Mouse (Mus musculus): ENCODE results near the gene Stk10. TPM values are rescaled to one million over a fixed set of nuclear protein-coding genes. Genes with fewer than 3 reads are reported as not detected.

The Stk10 gene
- polyA plus RNA-seq, 1 experiment from 2014 or later = 3.0 TPM

GRCm38 (mm10) chr11:32587191-32588089 is 54.3 kb downstream of the Stk10 start:
- Histone ChIP-seq H3K36me3 (replicated peaks) (no peaks in the 10 kb centered on the region), H3K27me3 (replicated peaks; ENCODE audit: low read depth, poor library complexity, severe bottlenecking) (no peaks in the 10 kb centered on the region), H3K4me3 (no peak overlapping the region), H3K9me3 (no peaks in the 10 kb centered on the region), H3K27ac (replicated peaks) (peak overlapping the region; percentile 60), H3K4me1 (peaks cover 26% of the 10 kb centered on the region)
- WGBS = 70% methylated on average over 17 of the region's 17 CpGs
- DNase-seq (ENCODE audit: low spot score) = no peak

GRCm38 (mm10) chr11:32588090-32588891 is 55.2 kb downstream of the Stk10 start:
- H3K4me1 ChIP-seq = peaks cover 26% of the 10 kb centered on the region
- no peak overlapping the region for H3K4me3 ChIP-seq
- WGBS = 34% methylated on average over 15 of the region's 15 CpGs
- no peaks in the 10 kb centered on the region for H3K36me3 ChIP-seq (replicated peaks)
- H3K27ac ChIP-seq (replicated peaks) = peak overlapping the region; percentile 60
- H3K9me3 ChIP-seq = no peaks in the 10 kb centered on the region
- no peaks in the 10 kb centered on the region for H3K27me3 ChIP-seq (replicated peaks; ENCODE audit: low read depth, poor library complexity, severe bottlenecking)
- DNase-seq (ENCODE audit: low spot score) = peak; percentile 88

DNA sequence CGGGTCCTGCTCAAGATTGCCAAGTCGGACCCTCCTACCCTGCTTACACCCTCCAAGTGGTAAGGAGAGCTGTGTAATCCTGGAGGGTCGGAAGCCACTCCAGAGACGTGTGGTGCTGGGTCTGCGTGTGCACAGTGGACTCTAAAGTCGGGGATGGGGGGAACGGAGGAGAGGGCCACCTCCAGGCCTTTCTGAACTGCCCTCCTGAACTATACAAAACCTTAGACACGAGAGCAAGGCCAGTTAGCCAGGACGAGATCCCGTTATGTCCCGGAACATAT is 55.7 kb downstream of the Stk10 start:
- H3K27ac ChIP-seq (replicated peaks) = no peak overlapping the region

DNA sequence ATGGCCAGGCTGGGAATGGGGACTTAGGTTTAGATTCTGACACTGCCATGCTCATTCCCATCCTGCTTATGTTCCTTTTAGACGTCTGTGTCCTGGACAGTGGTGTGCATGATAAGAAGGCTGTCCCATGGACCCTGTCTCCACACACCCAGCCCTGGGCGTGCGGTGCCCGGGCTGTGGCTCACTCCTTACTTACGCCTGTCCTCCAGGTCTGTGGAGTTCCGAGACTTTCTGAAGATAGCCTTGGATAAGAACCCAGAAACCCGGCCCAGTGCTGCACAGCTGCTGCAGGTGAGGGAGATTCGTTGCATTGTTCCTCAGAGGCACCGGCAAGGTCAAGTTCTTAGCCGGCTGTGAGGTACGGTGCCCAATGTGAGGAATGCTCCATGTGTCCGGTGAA is 56.1 kb downstream of the Stk10 start:
- WGBS = 91% methylated on average over 12 of the region's 12 CpGs
- DNase-seq (ENCODE audit: low spot score) = no peak
- Histone ChIP-seq H3K36me3 (replicated peaks) (no peaks in the 10 kb centered on the region), H3K27ac (replicated peaks) (no peak overlapping the region), H3K27me3 (replicated peaks; ENCODE audit: low read depth, poor library complexity, severe bottlenecking) (no peaks in the 10 kb centered on the region), H3K4me3 (no peak overlapping the region), H3K9me3 (no peaks in the 10 kb centered on the region), H3K4me1 (peaks cover 26% of the 10 kb centered on the region)

More for the DNA sequence above, 55.7 kb downstream of the Stk10 start:
- Histone ChIP-seq H3K9me3 (no peaks in the 10 kb centered on the region), H3K4me3 (no peak overlapping the region), H3K36me3 (replicated peaks) (no peaks in the 10 kb centered on the region), H3K27me3 (replicated peaks; ENCODE audit: low read depth, poor library complexity, severe bottlenecking) (no peaks in the 10 kb centered on the region), H3K4me1 (peaks cover 26% of the 10 kb centered on the region)
- no peak for DNase-seq (ENCODE audit: low spot score)
- 77% methylated on average over 11 of the region's 11 CpGs for WGBS

GRCm38 (mm10) chr11:32589791-32590190 is 56.7 kb downstream of the Stk10 start:
- Histone ChIP-seq H3K4me3 (no peak overlapping the region), H3K36me3 (replicated peaks) (no peaks in the 10 kb centered on the region), H3K9me3 (0 out of 2 replicates have a peak, but pooled peaks cover under 1% of the 10 kb centered on the region), H3K27me3 (replicated peaks; ENCODE audit: low read depth, poor library complexity, severe bottlenecking) (no peaks in the 10 kb centered on the region), H3K4me1 (peaks cover 26% of the 10 kb centered on the region), H3K27ac (replicated peaks) (no peak overlapping the region)
- no peak for DNase-seq (ENCODE audit: low spot score)
- WGBS = 93% methylated on average over 8 of the region's 8 CpGs

- Histone ChIP-seq H3K9me3 (0 out of 2 replicates have a peak, but pooled peaks cover 3% of the 10 kb centered on the region), H3K27ac (replicated peaks) (no peak overlapping the region), H3K27me3 (replicated peaks; ENCODE audit: low read depth, poor library complexity, severe bottlenecking) (no peaks in the 10 kb centered on the region), H3K4me1 (peaks cover 24% of the 10 kb centered on the region), H3K4me3 (no peak overlapping the region), H3K36me3 (replicated peaks) (no peaks in the 10 kb centered on the region)
- WGBS = 92% methylated on average over 6 of the region's 6 CpGs
- DNase-seq (ENCODE audit: low spot score) = no peak
Measured at GRCm38 (mm10) chr11:32590205-32590604, 57.1 kb downstream of the Stk10 start.

DNA sequence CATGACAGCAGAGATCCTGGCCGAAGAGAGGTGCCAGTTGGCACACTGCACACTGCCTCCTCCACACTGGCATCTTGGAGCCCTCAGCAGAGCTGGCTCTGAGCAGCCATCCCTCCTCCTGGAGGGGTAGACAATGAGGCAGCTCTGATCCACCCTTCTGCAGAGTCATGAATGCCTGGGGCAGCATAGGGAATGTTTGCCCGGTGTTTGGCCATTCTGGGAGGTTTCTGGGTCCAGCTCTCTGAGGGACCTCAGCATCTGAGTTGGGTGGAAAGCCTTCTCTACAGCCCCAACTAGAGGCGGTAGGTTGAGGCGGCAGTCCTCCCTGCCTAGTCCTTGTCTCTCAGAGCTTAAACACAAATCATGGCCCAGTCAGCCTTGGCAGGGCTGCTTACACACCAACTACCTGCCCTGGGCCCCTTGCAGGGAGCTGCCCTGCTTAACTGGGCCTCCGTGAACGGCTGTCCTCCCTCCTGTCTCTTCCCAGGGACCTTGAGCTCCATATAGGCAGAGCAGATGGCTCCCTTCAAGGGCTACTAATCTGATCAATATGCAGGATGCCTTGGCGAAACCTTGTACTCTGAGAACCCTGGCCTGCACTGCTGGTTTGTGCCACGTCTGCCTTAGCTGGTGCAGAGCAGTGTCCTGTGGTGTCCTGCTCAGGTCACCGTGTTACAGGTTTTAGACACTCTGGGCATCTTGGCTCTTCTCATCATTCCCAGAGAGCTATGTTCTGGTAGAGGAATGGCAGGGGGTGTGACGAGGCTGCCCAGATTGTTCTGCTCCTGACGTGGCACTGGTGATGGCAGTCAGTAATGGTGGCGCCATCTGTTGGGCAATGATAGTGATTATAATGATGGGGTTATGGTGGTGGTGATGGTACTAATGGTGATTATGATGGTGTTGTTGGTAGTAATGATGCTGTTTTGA is 59.1 kb downstream of the Stk10 start:
- no peak overlapping the region; the same call in 1 of the 2 replicates for H3K27ac ChIP-seq (replicated peaks)
- H3K4me1 ChIP-seq = peaks cover 15% of the 10 kb centered on the region
- H3K9me3 ChIP-seq = 0 out of 2 replicates have a peak, but pooled peaks cover 3% of the 10 kb centered on the region
- DNase-seq (ENCODE audit: low spot score) = no peak
- 75% methylated on average over 12 of the region's 12 CpGs for WGBS
- no peaks in the 10 kb centered on the region for H3K27me3 ChIP-seq (replicated peaks; ENCODE audit: low read depth, poor library complexity, severe bottlenecking)
- H3K4me3 ChIP-seq = no peak overlapping the region
- H3K36me3 ChIP-seq (replicated peaks) = 0 out of 2 replicates have a peak, but pooled peaks cover 3% of the 10 kb centered on the region

DNA sequence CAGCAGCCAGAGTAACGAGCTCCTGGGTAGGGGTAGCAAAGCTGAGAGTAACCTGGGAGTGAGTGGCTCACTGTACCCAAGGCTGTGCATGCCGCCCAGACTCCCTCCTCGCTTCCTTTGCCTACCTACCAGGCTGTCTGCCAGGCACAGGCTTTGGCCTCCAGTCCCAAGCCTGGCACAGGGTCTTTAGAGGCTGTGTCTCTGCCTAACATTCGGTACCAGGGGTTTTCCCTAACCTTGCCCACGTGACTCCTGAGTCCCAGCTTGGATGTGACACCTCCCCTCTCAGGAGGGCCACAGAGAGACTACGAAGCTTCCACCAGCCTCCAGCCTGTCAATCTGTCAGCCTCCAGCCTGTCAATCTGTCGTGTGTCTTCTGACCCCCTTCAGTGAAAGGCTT is 60.0 kb downstream of the Stk10 start:
- DNase-seq (ENCODE audit: low spot score) = no peak
- 0 out of 2 replicates have a peak, but pooled peaks cover 3% of the 10 kb centered on the region for H3K9me3 ChIP-seq
- WGBS = 67% methylated on average over 7 of the region's 7 CpGs

GRCm38 (mm10) chr11:32594122-32594521 is 61.0 kb downstream of the Stk10 start:
- WGBS = 87% methylated on average over 4 of the region's 4 CpGs
- 0 out of 2 replicates have a peak, but pooled peaks cover 3% of the 10 kb centered on the region for H3K36me3 ChIP-seq (replicated peaks)
- no peak for DNase-seq (ENCODE audit: low spot score)
- 0 out of 2 replicates have a peak, but pooled peaks cover 3% of the 10 kb centered on the region for H3K9me3 ChIP-seq
- no peak overlapping the region for H3K27ac ChIP-seq (replicated peaks)
- H3K27me3 ChIP-seq (replicated peaks; ENCODE audit: low read depth, poor library complexity, severe bottlenecking) = no peaks in the 10 kb centered on the region
- H3K4me1 ChIP-seq = peaks cover 4% of the 10 kb centered on the region; the same call in 1 of the 2 replicates
- no peak overlapping the region for H3K4me3 ChIP-seq

More for the DNA sequence above, 60.0 kb downstream of the Stk10 start:
- Histone ChIP-seq H3K27me3 (replicated peaks; ENCODE audit: low read depth, poor library complexity, severe bottlenecking) (no peaks in the 10 kb centered on the region), H3K36me3 (replicated peaks) (0 out of 2 replicates have a peak, but pooled peaks cover 3% of the 10 kb centered on the region), H3K27ac (replicated peaks) (no peak overlapping the region), H3K4me3 (no peak overlapping the region), H3K4me1 (peaks cover 9% of the 10 kb centered on the region)

DNA sequence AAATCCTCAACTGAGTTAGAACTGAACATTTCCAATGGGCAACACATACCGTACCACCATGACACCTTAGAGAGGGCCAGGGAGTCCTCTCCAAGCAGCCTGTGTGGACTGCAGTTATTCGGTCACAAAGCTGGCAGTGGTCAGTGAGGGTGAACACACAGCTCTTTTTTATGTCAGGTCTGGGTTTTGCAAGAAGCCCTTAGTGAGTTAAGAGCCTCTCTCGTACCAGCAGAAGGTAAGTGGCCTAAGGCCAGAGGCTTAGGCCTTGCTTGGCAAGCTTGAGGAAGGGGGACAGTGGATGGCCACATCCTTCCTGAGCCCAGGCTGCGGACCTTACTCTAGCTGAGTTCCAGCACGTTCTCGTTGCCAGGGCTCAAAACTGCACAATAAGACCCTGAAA is 67.3 kb downstream of the Stk10 start:
- peaks cover 24% of the 10 kb centered on the region for H3K4me1 ChIP-seq
- 90% methylated on average over 6 of the region's 6 CpGs for WGBS
- H3K9me3 ChIP-seq = no peaks in the 10 kb centered on the region
- H3K27me3 ChIP-seq (replicated peaks; ENCODE audit: low read depth, poor library complexity, severe bottlenecking) = no peaks in the 10 kb centered on the region
- H3K27ac ChIP-seq (replicated peaks) = no peak overlapping the region
- 0 out of 2 replicates have a peak, but pooled peaks cover 2% of the 10 kb centered on the region for H3K36me3 ChIP-seq (replicated peaks)
- no peak for DNase-seq (ENCODE audit: low spot score)
- no peak overlapping the region for H3K4me3 ChIP-seq

DNA sequence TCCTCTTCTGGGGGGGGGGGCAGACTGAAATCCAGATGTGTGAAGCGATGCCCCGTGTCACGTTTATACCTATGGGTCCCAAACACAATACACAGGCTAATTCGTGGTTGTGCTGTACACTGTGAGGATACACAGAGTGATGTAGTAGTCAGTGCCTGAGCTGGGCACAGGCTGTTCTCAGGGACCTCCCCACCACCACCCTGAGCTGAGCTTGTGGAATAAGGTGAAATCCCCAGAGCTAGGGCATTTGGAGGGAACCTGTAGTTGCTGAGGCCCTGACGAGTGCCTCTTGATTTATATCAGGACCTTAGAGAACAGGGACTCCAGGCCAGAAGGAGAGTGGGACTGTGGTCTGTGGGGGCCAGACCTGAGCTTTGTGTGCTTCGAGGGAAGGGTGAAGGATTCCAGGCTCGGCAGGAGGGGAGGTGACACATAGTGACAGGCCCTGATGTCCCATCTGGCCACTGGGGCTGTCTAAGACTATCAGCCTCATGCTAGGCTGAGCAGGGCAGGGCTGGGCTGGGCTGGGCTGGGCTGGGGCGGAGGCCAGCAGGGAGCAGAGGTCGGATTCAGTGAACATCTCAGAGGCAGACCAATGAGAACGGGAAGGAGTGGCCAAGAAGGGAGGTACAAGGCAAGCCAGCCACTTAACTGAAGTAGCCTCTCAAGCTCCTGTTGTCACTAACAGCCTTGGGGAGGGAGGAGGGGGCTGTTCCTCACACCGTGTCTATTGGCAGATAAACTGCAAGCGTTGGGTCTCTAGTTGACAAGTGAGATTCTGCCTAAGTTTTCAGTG is 68.6 kb downstream of the Stk10 start:
- peak; percentile 62 for DNase-seq (ENCODE audit: low spot score)
- no peaks in the 10 kb centered on the region for H3K27me3 ChIP-seq (replicated peaks; ENCODE audit: low read depth, poor library complexity, severe bottlenecking)
- peaks cover 27% of the 10 kb centered on the region for H3K4me1 ChIP-seq
- H3K9me3 ChIP-seq = no peaks in the 10 kb centered on the region
- 37% methylated on average over 12 of the region's 12 CpGs for WGBS
- no peak overlapping the region; the same call in 1 of the 2 replicates for H3K27ac ChIP-seq (replicated peaks)
- H3K36me3 ChIP-seq (replicated peaks) = no peaks in the 10 kb centered on the region
- H3K4me3 ChIP-seq = no peak overlapping the region

All from embryonic facial prominence, embryonic 10.5 days (tissue).